Mouse (Mus musculus) thymus, adult 2 months (tissue): ENCODE results near the gene Mcfd2. TPM values are rescaled to one million over a fixed set of nuclear protein-coding genes. Genes with fewer than 3 reads are reported as not detected.

Experiments used
- DNase-seq: peaks from one replicate; pipeline ENCODE4 v3.0.0; 2021
- H3K27ac ChIP-seq: fragments of 200-500 bp; 2 replicates; pipeline ENCODE4 v1.5.1; 2012; ENCODE audit warnings: low read length, control low read depth; ENCODE audit not compliant: control insufficient read depth, insufficient read depth
- H3K27me3 ChIP-seq: fragments of 200-500 bp; 2 replicates; pipeline ENCODE4 v1.6.1; 2012; ENCODE audit warnings: mild to moderate bottlenecking, low read length, moderate library complexity, mixed read lengths; ENCODE audit not compliant: control insufficient read depth, insufficient read depth
- H3K36me3 ChIP-seq: fragments of 200-500 bp; 2 replicates; pipeline ENCODE4 v1.6.1; 2012; ENCODE audit warnings: mild to moderate bottlenecking, low read length, moderate library complexity; ENCODE audit not compliant: control insufficient read depth, insufficient read depth
- H3K4me1 ChIP-seq: fragments of 200-500 bp; replicated peaks from 2 replicates; pipeline ENCODE4 v1.6.1; 2012; ENCODE audit warnings: low read length; ENCODE audit not compliant: control insufficient read depth, insufficient read depth
- H3K4me3 ChIP-seq: fragments of 200-500 bp; 2 replicates; pipeline ENCODE4 v1.5.1; 2012; ENCODE audit warnings: mild to moderate bottlenecking, low read length, control low read depth, moderate library complexity; ENCODE audit not compliant: control insufficient read depth, insufficient read depth
- CTCF ChIP-seq: fragments of 200-500 bp; IDR thresholded peaks from 2 replicates; pipeline ENCODE4 v1.5.1; 2012; ENCODE audit warnings: mild to moderate bottlenecking, control low read depth, low read length, moderate library complexity, borderline replicate concordance; ENCODE audit not compliant: control insufficient read depth, poor library complexity, insufficient read depth; ENCODE audit errors: extremely low read depth
- POLR2A ChIP-seq: fragments of 200-500 bp; IDR thresholded peaks from 2 replicates; pipeline ENCODE4 v1.6.1; 2012; ENCODE audit warnings: mild to moderate bottlenecking, low read length, control low read depth, moderate library complexity; ENCODE audit not compliant: control insufficient read depth, poor library complexity, insufficient read depth; ENCODE audit errors: extremely low read depth
- WGBS: fragments of 180-500 bp; shearing (Covaris S2); methylation state at CpG from one replicate; pipeline ENCODE4 v1.1.7; 2018; 5-methylcytosine and 5-hydroxymethylcytosine counted together
- polyA plus RNA-seq: library from polyadenylated mRNA; depleted of rRNA; stranded (reverse); fragments of >200 nt; gene quantifications from 2 replicates; pipeline ENCODE4 v1.2.3, GENCODE M21; 2012

Mcfd2 gene
- polyA plus RNA-seq, 1 experiment = 48.7 TPM

- under 1% methylated on average over 56 of the region's 56 CpGs for WGBS
- Histone ChIP-seq H3K36me3 (no peaks in the 10 kb centered on the region), H3K27me3 (no peaks in the 10 kb centered on the region), H3K27ac (peak overlapping the region; percentile 25), H3K4me1 (peaks cover 36% of the 10 kb centered on the region), H3K4me3 (peak overlapping the region; percentile 66)
- TF ChIP-seq POLR2A = no peak
- no peak for TF ChIP-seq CTCF
- DNase-seq = peak; percentile 72
Observed at GRCm38 (mm10) chr17:87283055-87283754, 17.5 kb upstream of the Mcfd2 start.

DNA sequence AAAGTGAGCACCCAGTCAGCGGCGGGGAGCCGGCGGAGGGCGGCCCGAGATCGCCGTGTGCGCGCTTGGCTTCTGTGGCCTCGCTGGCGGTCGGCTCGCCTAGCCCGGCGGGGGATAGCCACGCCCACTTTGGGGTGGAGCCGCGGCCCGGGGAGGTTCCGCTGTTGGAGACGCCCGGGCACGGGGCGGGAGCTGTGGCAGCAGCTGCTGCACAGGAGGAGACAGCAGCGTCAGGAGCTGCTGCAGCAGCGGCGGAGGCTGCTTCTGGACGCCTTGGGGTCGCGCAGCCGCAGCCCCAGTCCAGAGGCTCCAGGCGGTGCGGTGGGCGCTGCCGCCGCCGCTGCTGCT is 16.9 kb upstream of the Mcfd2 start, which contains the start of gene Ttc7:
TSS of gene Ttc7 (plus strand) at position 181 of the 348 bp plus-strand sequence.
- Histone ChIP-seq H3K27me3 (no peaks in the 10 kb centered on the region), H3K36me3 (no peaks in the 10 kb centered on the region), H3K27ac (peak within 1 kb of the TSS; percentile 25), H3K4me1 (peaks cover 34% of the 10 kb centered on the region), H3K4me3 (peak within 1 kb of the TSS; percentile 66)
- TF ChIP-seq POLR2A (peak; percentile 93), CTCF (0 out of 2 replicates have a peak, but pooled peaks have one; percentile 13)
- DNase-seq = peak; percentile 99
- 1% methylated on average over 38 of the region's 38 CpGs for WGBS

DNA sequence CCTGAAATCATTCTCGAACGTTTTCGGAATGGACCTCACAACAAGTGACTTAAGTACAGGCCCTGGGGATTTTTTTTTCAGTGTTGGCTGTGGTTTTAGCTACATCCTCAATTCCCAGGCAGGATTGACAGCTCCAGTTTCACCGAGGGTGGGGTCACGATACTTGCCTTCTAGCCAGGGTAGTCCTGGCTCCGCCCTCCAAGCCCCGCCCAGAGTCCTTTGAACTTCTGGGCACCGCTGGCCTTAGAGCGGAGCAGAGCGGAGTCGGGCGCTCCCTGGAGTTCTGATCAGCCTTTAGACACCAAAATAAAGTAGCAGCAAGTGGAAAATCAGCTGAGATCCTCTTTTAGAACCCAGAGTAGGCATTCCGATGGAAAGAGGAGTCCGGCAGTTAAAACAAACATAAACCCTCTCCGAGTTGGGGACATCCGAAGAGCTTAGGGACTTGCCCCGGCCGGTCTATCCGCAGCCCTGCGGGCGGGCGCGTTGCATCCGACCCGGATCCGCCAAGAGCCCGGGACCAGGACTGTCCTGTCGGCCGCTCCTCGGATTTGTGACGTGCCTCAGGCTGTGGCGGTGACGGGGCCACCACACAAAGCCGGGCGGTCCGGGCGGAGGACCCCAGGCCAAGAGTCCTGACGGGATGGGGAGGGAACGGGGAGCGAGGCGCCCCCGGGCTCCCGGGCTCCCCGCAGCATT is 16.4 kb upstream of the Mcfd2 start:
- no peak for TF ChIP-seq CTCF
- TF ChIP-seq POLR2A = no peak
- peak; percentile 89 for DNase-seq

GRCm38 (mm10) chr17:87275363-87276341 is 9.9 kb upstream of the Mcfd2 start:
- no peaks in the 10 kb centered on the region for H3K36me3 ChIP-seq
- no peaks in the 10 kb centered on the region for H3K27me3 ChIP-seq
- no peak for DNase-seq
- WGBS = 86% methylated on average over 15 of the region's 15 CpGs
- no peak overlapping the region for H3K27ac ChIP-seq
- H3K4me3 ChIP-seq = no peak overlapping the region
- H3K4me1 ChIP-seq = no peaks in the 10 kb centered on the region
- TF ChIP-seq POLR2A (no peak), CTCF (no peak)

More for the DNA sequence above, 16.4 kb upstream of the Mcfd2 start:
- H3K4me3 ChIP-seq = peak overlapping the region; percentile 66
- no peaks in the 10 kb centered on the region for H3K27me3 ChIP-seq
- under 1% methylated on average over 44 of the region's 44 CpGs for WGBS
- H3K27ac ChIP-seq = no peak overlapping the region
- peaks cover 31% of the 10 kb centered on the region for H3K4me1 ChIP-seq
- no peaks in the 10 kb centered on the region for H3K36me3 ChIP-seq

DNA sequence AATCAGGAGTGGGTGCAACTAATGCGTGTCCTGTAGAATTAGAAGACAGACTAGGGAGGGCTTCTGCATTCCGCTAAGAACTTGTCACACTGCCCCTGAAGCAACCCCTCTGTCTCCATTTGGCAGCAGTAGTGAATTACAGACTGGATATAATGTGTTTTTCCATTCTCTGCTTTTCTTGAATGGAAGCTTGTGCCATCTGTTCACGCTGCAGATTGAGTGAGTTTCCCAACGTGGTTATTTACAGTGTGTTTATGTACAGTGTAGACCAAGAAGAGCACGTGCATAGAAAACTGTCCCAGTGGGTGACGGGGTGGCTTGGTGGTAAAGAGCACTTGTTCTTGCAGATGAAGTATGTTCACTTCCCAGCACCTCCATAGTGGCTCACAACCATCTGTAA is 3.7 kb upstream of the Mcfd2 start:
- Histone ChIP-seq H3K27me3 (no peaks in the 10 kb centered on the region), H3K4me1 (peaks cover 8% of the 10 kb centered on the region), H3K4me3 (no peak overlapping the region), H3K27ac (no peak overlapping the region), H3K36me3 (no peaks in the 10 kb centered on the region)
- TF ChIP-seq POLR2A (no peak), CTCF (no peak)
- no peak for DNase-seq
- 92% methylated on average over 6 of the region's 6 CpGs for WGBS
